Mouse (Mus musculus): ENCODE data around the gene 1700017B05Rik.
"Not testable (repeated sequence)": the region's sequence is repeated elsewhere in the genome, so short reads cannot be mapped to it uniquely, and the experiment has no call there.

Gene 1700017B05Rik

GRCm38 (mm10) chr9:57212448-57213222, 49.8 kb downstream of the 1700017B05Rik start:
- no peak for DNase-seq (ENCODE audit: low spot score)

GRCm38 (mm10) chr9:57209316-57209715, 53.1 kb downstream of the 1700017B05Rik start:
- DNase-seq (ENCODE audit: low spot score) = peak; percentile 22

- no peak for DNase-seq (ENCODE audit: low spot score)
Measured at GRCm38 (mm10) chr9:57206896-57207295, 55.5 kb downstream of the 1700017B05Rik start.

GRCm38 (mm10) chr9:57203571-57203970, 58.8 kb downstream of the 1700017B05Rik start:
- not testable (repeated sequence) for DNase-seq (ENCODE audit: low spot score)
